Mouse (Mus musculus): ENCODE data around the gene Hoxc5. TPM values are rescaled to one million over a fixed set of nuclear protein-coding genes. Genes with fewer than 3 reads are reported as not detected.

The Hoxc5 gene
- total RNA-seq, 2 experiments from 2014 or later: not detected

DNA sequence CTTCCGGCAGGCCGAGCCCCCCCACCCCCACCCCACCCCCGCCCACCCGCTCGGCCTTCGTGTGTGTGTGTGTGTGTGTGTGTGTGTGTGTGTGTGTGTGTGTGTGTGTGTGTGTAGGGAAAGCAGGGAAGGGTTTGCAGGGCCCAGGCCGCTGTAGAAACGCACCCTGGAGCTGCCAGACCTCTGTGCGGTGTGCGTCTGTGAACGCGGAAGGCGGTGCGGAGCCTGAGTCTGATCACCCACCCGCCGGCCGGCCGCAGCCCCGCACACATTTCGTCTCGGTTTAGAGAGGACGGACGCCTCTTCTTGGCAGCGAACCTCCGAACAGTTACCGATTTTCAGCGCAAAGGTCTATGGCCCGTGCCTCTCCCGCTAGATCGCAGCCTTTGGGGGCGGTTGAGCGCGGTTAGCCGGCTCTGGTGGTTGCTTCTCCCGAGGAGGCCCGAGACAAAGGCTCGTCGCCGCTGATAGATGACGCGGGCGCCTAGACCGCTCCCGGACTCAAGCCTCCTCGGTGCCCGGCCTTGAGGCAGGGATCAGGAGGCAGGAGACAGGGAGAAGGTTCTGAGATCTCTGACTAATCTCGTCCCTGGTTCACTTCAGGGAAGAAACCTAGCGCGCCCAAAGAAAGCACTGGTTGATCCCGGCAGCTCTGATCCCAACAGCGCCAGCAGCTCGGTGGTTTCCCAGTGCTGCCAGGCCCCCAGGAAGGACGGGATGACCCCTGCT is 24.3 kb upstream of the Hoxc5 start:
- no peak for DNase-seq (ENCODE audit: low spot score in 2 of 2)
- intact Hi-C loops (cut with DNase I): no loop called here

- no peak for DNase-seq (ENCODE audit: low spot score in 2 of 2)
- intact Hi-C loops (cut with DNase I): no loop called here
These were observed 23.8 kb upstream of the Hoxc5 start for GRCm38 (mm10) chr15:102943468-102943813.

GRCm38 (mm10) chr15:102945185-102946077 is 21.8 kb upstream of the Hoxc5 start:
- intact Hi-C loops (cut with DNase I): no loop called here
- no peak for DNase-seq (ENCODE audit: low spot score in 2 of 2)

- DNase-seq (ENCODE audit: low spot score in 2 of 2): no peak
- intact Hi-C loops (cut with DNase I): no loop called here
These were observed 20.0 kb upstream of the Hoxc5 start for GRCm38 (mm10) chr15:102947276-102947675.

DNA sequence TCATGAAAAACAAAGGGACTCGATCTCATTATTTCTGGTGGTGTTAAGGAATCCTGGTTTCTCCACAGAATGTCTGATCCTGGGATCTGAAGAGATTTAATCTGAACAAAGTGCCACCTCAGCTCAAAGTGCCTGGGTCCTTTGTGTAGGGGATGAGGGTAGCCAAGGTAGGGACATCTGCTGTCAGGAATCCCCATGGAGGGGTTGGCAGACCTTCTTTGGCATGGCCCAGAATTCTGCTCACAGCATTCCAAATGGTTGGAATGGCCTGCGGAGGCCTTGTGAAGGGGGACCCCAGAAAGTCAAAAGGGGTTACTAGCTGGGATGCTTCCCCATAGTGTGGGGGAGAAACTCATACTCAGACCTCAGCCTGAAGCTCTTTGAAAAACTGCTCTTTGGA is 18.4 kb upstream of the Hoxc5 start:
- no peak for DNase-seq (ENCODE audit: low spot score in 2 of 2)
- intact Hi-C loops (cut with DNase I): no loop called here

GRCm38 (mm10) chr15:102949696-102950095 is 17.5 kb upstream of the Hoxc5 start:
- intact Hi-C loops (cut with DNase I): no loop called here
- no peak for DNase-seq (ENCODE audit: low spot score in 2 of 2)

DNA sequence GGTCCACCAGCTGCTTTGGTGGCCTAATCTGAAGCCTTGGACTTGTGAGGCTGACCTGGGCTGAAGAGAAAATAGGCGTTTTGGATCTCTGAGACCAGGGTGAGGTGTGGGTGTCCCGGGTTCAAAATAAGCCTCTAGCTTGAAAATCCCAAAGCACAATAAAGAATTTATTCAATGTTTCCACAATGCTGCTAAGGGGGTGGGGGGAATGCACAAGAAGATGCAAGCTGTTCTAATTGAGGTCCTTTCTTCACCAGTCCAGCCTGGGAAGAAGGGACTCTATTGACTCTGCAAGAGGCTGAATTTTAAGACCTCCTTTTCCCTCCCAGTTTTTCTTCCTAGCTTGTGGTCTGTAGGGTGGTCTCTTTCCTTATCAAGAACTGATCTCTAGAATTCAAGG is 16.4 kb upstream of the Hoxc5 start:
- intact Hi-C loops (cut with DNase I): no loop called here
- DNase-seq (ENCODE audit: low spot score in 2 of 2): no peak

DNA sequence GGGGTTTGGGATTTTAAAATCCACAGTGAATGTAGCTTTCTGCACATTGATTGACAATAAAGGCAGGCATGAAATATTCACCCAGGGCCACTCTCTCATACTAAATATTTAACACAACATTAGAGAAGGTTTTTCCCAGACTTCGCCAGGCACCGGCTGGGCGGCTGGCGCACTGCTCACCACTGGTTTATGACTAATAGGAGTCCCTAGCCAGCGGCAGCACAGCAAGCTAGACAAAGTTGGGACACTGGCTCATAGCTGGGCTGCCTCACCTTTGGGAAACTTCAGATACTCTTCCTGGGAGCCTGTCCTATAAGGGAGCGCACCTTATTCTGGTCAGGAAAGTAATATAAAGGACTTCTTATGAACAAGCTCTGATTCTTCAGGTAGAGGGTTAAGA is 13.7 kb upstream of the Hoxc5 start:
- intact Hi-C loops (cut with DNase I): no loop called here
- no peak for DNase-seq (ENCODE audit: low spot score in 2 of 2)

- no peak for DNase-seq (ENCODE audit: low spot score in 2 of 2)
- intact Hi-C loops (cut with DNase I): no loop called here
These were observed 12.8 kb upstream of the Hoxc5 start, which contains the start of gene Hoxc11 for GRCm38 (mm10) chr15:102954192-102955006. Gene Hoxc11 (plus strand): TSS chr15:102954427.

DNA sequence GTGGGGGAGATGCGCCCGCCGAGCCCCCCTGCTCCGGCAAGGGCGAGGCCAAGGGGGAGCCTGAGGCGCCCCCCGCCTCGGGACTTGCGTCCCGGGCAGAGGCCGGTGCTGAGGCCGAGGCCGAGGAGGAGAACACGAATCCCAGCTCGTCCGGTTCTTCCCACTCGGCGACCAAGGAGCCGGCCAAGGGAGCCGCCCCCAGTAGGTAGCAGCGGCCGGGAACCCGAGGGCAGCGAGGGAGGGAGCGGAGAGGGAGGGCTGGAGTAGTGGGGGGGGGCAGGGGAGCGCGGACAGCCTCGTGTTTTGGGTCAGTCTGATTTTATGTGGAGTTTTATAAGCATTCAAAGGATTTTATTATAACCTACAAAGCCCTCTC is 12.2 kb upstream of the Hoxc5 start:
- intact Hi-C loops (cut with DNase I): no loop called here
- no peak for DNase-seq (ENCODE audit: low spot score in 2 of 2)

DNA sequence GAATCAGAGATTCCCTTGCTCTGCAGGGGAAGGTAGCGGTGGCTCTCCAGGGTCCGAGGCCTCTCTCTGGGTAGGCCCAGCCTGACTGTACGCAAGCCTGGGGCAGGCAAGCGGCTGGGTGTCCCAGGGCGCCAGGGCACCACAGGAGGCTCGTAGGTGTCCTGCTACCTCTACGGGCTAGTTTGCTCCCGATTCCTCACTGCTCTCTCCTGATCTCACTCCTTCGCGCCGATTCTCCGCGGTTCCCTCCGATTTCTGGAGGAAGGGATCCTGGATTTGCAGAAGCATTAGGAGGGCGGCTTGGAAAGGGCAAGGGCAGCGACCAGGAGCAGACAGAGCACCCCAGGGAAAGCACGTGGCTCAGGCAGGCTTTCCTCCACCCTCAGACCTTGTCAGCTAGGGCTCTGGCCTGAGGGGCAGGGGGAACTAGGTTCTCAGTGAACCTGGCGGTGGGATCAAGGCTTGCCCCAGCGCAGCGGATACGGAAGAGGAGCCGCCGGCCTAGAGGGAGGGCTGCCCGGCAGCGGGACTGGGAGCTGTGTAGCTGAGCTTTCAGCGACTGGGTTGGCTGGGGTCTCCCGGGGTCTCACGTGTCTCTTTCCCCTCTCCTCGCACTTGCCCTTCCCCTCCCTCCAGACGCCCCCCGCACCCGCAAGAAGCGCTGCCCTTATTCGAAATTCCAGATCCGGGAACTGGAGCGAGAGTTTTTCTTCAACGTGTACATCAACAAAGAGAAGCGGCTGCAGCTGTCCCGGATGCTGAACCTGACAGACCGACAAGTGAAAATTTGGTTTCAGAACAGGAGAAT is 11.2 kb upstream of the Hoxc5 start:
- DNase-seq (ENCODE audit: low spot score in 2 of 2): no peak
- intact Hi-C loops (cut with DNase I): no loop called here

GRCm38 (mm10) chr15:102956906-102957305 is 10.3 kb upstream of the Hoxc5 start:
- DNase-seq (ENCODE audit: low spot score in 2 of 2): no peak
- intact Hi-C loops (cut with DNase I): no loop called here

- intact Hi-C loops (cut with DNase I): loop anchor here (10.0 kb wide), 1 partner anchor 265 kb away; no protein-coding TSS in a partner anchor
- DNase-seq (ENCODE audit: low spot score in 2 of 2): no peak
These were observed 7.5 kb upstream of the Hoxc5 start for GRCm38 (mm10) chr15:102959663-102960191.

DNA sequence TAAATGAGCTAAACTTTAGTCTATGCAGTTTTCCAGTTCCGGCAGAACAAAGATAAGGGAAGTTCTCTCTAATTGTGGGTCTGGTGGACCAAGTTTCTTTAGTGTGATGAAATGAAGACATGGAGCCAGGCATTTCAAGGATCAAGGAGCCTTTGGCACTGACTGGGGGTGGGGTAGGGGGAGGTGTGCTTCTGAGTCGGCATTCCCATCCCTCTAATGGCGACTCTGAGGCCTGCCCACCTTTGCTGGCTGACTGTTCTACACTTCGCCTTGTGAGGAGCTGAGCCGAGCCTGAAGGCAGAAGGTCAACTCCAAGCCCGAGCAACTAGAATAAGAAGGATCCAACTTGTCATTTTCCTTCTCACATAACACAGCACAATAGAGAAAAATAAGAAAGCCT is 5.5 kb upstream of the Hoxc5 start:
- no peak for DNase-seq (ENCODE audit: low spot score in 2 of 2)
- intact Hi-C loops (cut with DNase I): loop anchor here (10.0 kb wide), 1 partner anchor 267 kb away; no protein-coding TSS in a partner anchor

- DNase-seq (ENCODE audit: low spot score in 2 of 2): no peak
- intact Hi-C loops (cut with DNase I): loop anchor here (10.0 kb wide), 1 partner anchor 268 kb away; no protein-coding TSS in a partner anchor
These were observed 4.8 kb upstream of the Hoxc5 start for GRCm38 (mm10) chr15:102962492-102962891.

DNA sequence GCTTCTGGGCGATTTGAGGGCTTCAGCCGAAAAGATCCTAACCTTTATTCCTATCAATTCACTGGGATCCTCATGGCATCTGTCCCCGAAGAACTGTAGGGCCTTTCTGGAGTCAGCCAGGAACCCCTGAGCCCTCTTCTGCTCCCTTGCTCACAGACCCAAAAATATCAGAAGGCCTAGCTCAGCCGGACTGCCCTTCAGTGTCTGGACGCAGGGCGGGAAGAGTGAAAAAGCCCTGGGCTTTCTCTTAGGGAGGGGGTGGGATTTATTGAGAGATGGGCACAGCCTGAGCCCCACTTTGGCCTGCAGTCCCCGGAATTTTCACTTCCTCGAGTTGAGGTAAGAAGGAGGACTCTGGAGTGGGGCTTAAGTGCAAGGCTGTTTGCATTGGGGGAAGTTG is 4.0 kb upstream of the Hoxc5 start:
- intact Hi-C loops (cut with DNase I): loop anchor here (10.0 kb wide), 1 partner anchor 268 kb away; no protein-coding TSS in a partner anchor
- DNase-seq (ENCODE audit: low spot score in 2 of 2): no peak

GRCm38 (mm10) chr15:102963671-102964640 is 3.3 kb upstream of the Hoxc5 start:
- intact Hi-C loops (cut with DNase I): loop anchor here (10.0 kb wide), 1 partner anchor 269 kb away; no protein-coding TSS in a partner anchor
- no peak for DNase-seq (ENCODE audit: low spot score in 2 of 2)

Measured in left cerebral cortex, postnatal 14 days (tissue).